Mouse (Mus musculus) heart, embryonic 11.5 days (tissue): ENCODE measurements around the gene Bmpr1a. TPM values are rescaled to one million over a fixed set of nuclear protein-coding genes. Genes with fewer than 3 reads are reported as not detected.
A peak's percentile ranks its signal among the peaks of the same experiment; 100 is the strongest.

Experiments used
- ATAC-seq: fragments of 200-750 bp; cut with Nextera tagmentation; replicated peaks from 2 replicates; pipeline ENCODE4 v1.8.0; 2017; ENCODE audit warnings: moderate library complexity; ENCODE audit not compliant: insufficient number of reproducible peaks, low FRiP score, low TSS enrichment
- H3K27ac ChIP-seq: fragments of 300-500 bp; sonication (generic); 2 replicates; pipeline ENCODE4 v1.5.1; 2014; ENCODE audit warnings: mild to moderate bottlenecking, low read depth, low read length
- H3K27me3 ChIP-seq: fragments of 300-500 bp; sonication (generic); 2 replicates; pipeline ENCODE4 v1.6.1; 2014; ENCODE audit warnings: mild to moderate bottlenecking, low read length, mixed read lengths; ENCODE audit not compliant: control insufficient read depth, insufficient read depth
- H3K36me3 ChIP-seq: fragments of 300-500 bp; sonication (generic); 2 replicates; pipeline ENCODE4 v1.6.1; 2014; ENCODE audit warnings: mild to moderate bottlenecking, low read length, moderate library complexity, mixed read lengths; ENCODE audit not compliant: control insufficient read depth, insufficient read depth
- H3K4me1 ChIP-seq: fragments of 300-500 bp; sonication (generic); 2 replicates; pipeline ENCODE4 v1.6.1; 2014; ENCODE audit warnings: low read length; ENCODE audit not compliant: control insufficient read depth, insufficient read depth
- H3K4me2 ChIP-seq: fragments of 300-500 bp; sonication (generic); 2 replicates; pipeline ENCODE4 v1.6.1; 2014; ENCODE audit warnings: mild to moderate bottlenecking, moderate library complexity
- H3K4me3 ChIP-seq: fragments of 300-500 bp; sonication (generic); 2 replicates; pipeline ENCODE4 v1.5.1; 2014; ENCODE audit warnings: low read depth, low read length
- H3K9ac ChIP-seq: fragments of 300-500 bp; sonication (generic); 2 replicates; pipeline ENCODE4 v1.6.1; 2014; ENCODE audit warnings: mild to moderate bottlenecking, low read depth, low read length, moderate library complexity
- H3K9me3 ChIP-seq: fragments of 300-500 bp; sonication (generic); replicated peaks from 2 replicates; pipeline ENCODE4 v1.6.1; 2016; ENCODE audit warnings: low read length; ENCODE audit not compliant: control insufficient read depth
- WGBS: fragments of 180-500 bp; shearing (Covaris S2); extraction: QIAGEN DNeasy Blood & Tissue Kit; methylation state at CpG from one replicate; pipeline ENCODE4 v1.1.7; 2014; ENCODE audit not compliant: insufficient replicate concordance; 5-methylcytosine and 5-hydroxymethylcytosine counted together
- polyA plus RNA-seq: library from polyadenylated mRNA; unstranded; fragments of >200 nt; fragmentation: Nextera tagmentation; extraction: Ambion mirVana; gene quantifications from 2 replicates; pipeline ENCODE4 v1.2.1, GENCODE M21; 2014

Gene Bmpr1a
- polyA plus RNA-seq, 1 experiment from 2014 or later: 48.1 TPM

- H3K9ac ChIP-seq: no peak overlapping the region
- H3K27me3 ChIP-seq: no peaks in the 10 kb centered on the region
- WGBS: 83% methylated on average over 9 of the region's 9 CpGs
- no peak overlapping the region for H3K4me3 ChIP-seq
- no peak overlapping the region for H3K4me2 ChIP-seq
- H3K27ac ChIP-seq: no peak overlapping the region
- peaks cover 3% of the 10 kb centered on the region; the same call in 1 of the 2 replicates for H3K36me3 ChIP-seq
- no peaks in the 10 kb centered on the region; the same call in 1 of the 2 replicates for H3K9me3 ChIP-seq
- ATAC-seq: no peak
- H3K4me1 ChIP-seq: peaks cover 11% of the 10 kb centered on the region
These were observed 120.0 kb downstream of the Bmpr1a start for GRCm38 (mm10) chr14:34382921-34383704.

GRCm38 (mm10) chr14:34378560-34379331 is 124.4 kb downstream of the Bmpr1a start:
- peak overlapping the region; percentile 66 for H3K27ac ChIP-seq
- H3K4me1 ChIP-seq: peaks cover 18% of the 10 kb centered on the region
- H3K4me3 ChIP-seq: no peak overlapping the region
- peaks cover 3% of the 10 kb centered on the region; the same call in 1 of the 2 replicates for H3K36me3 ChIP-seq
- H3K27me3 ChIP-seq: no peaks in the 10 kb centered on the region
- peak; percentile 27; the same call in 1 of the 2 replicates for ATAC-seq
- no peaks in the 10 kb centered on the region; the same call in 1 of the 2 replicates for H3K9me3 ChIP-seq
- 34% methylated on average over 11 of the region's 11 CpGs for WGBS
- peak overlapping the region; percentile 57 for H3K4me2 ChIP-seq
- H3K9ac ChIP-seq: peak overlapping the region; percentile 46; the same call in 1 of the 2 replicates

DNA sequence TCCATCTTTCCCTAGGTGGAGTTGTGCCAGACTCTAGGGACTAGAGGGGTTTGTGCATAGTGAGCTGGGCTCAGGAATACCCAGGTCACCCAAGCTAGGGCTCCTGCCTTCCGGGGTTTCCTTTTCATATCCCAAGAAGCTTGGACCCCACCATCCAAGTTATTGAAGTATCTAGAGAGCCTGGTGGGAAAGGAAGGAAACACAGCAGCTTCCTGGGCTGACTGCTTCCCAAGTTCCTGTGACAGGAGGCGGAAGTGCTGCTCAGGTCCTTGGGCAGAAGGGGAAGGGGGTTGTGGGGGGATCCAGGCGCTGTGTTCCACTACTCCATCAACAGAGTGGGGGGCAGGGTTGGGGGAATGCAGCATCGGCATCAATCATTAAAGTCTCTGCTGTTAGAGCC is 126.0 kb downstream of the Bmpr1a start:
- ATAC-seq: no peak
- no peaks in the 10 kb centered on the region for H3K9me3 ChIP-seq
- no peak overlapping the region for H3K9ac ChIP-seq
- peaks cover 24% of the 10 kb centered on the region for H3K4me1 ChIP-seq
- 55% methylated on average over 4 of the region's 4 CpGs for WGBS
- H3K4me3 ChIP-seq: peak overlapping the region; percentile 41
- H3K27me3 ChIP-seq: no peaks in the 10 kb centered on the region
- no peak overlapping the region; the same call in 1 of the 2 replicates for H3K27ac ChIP-seq
- H3K36me3 ChIP-seq: no peaks in the 10 kb centered on the region
- peak overlapping the region; percentile 57 for H3K4me2 ChIP-seq

GRCm38 (mm10) chr14:34375941-34376340 is 127.2 kb downstream of the Bmpr1a start:
- H3K4me2 ChIP-seq: peak overlapping the region; percentile 57
- H3K27me3 ChIP-seq: no peaks in the 10 kb centered on the region
- no peaks in the 10 kb centered on the region for H3K9me3 ChIP-seq
- H3K4me3 ChIP-seq: peak overlapping the region; percentile 41
- WGBS: 73% methylated on average over 5 of the region's 5 CpGs
- H3K9ac ChIP-seq: peak overlapping the region; percentile 67
- 0 out of 2 replicates have a peak overlapping the region, but pooled peaks have one; percentile 50 for H3K27ac ChIP-seq
- no peaks in the 10 kb centered on the region for H3K36me3 ChIP-seq
- no peak for ATAC-seq
- peaks cover 24% of the 10 kb centered on the region for H3K4me1 ChIP-seq

DNA sequence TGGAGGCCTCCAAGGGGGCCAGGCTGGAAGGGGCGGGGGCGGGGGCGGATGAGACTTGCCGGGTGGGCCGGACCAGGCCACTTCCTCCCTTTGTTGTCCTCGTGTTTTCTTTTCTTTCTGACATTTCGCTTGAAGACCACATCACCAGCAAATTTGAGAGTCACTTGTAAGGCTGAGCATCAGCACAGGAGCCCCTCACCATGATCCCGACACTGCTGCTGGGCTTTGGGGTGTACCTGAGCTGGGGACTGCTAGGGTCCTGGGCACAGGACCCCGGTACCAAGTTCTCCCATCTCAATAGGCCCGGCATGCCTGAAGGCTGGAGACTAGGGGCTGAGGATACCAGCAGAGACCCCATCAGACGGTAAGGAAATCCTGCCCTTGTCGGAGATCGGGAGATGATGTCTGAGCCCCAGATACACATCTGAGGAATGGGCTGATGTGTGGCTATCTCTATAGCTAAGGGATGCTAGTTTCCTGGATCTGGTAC is 127.7 kb downstream of the Bmpr1a start, which contains the start of gene Mmrn2:
Gene Mmrn2 (plus strand): TSS at position 51 of the 490 bp plus-strand sequence.
- Histone ChIP-seq H3K4me3 (peak within 1 kb of the TSS; percentile 41), H3K9ac (peak within 1 kb of the TSS; percentile 67), H3K9me3 (no peaks in the 10 kb centered on the region), H3K27ac (peak within 1 kb of the TSS; percentile 50; the same call in 1 of the 2 replicates), H3K4me1 (peaks cover 24% of the 10 kb centered on the region), H3K27me3 (no peaks in the 10 kb centered on the region), H3K4me2 (peak within 1 kb of the TSS; percentile 57), H3K36me3 (no peaks in the 10 kb centered on the region)
- 60% methylated on average over 13 of the region's 13 CpGs for WGBS
- no peak for ATAC-seq

- Histone ChIP-seq H3K27me3 (no peaks in the 10 kb centered on the region), H3K4me1 (peaks cover 24% of the 10 kb centered on the region), H3K27ac (peak within 1 kb of the TSS; percentile 50; the same call in 1 of the 2 replicates), H3K9ac (peak within 1 kb of the TSS; percentile 67), H3K4me3 (peak within 1 kb of the TSS; percentile 41), H3K9me3 (no peaks in the 10 kb centered on the region), H3K36me3 (no peaks in the 10 kb centered on the region), H3K4me2 (peak within 1 kb of the TSS; percentile 57)
- WGBS: 44% methylated on average over 10 of the region's 10 CpGs
- ATAC-seq: peak; percentile 45; the same call in 1 of the 2 replicates
These were observed 128.6 kb downstream of the Bmpr1a start, which contains the start of gene Sncg for GRCm38 (mm10) chr14:34374577-34374976. Sncg (minus strand) TSS chr14:34374789.

- Histone ChIP-seq H3K4me2 (no peak overlapping the region), H3K4me1 (peaks cover 18% of the 10 kb centered on the region), H3K9ac (no peak overlapping the region), H3K9me3 (no peaks in the 10 kb centered on the region), H3K27me3 (no peaks in the 10 kb centered on the region), H3K36me3 (no peaks in the 10 kb centered on the region), H3K4me3 (no peak overlapping the region), H3K27ac (no peak overlapping the region)
- WGBS: 65% methylated on average over 6 of the region's 6 CpGs
- ATAC-seq: no peak
These were observed 129.6 kb downstream of the Bmpr1a start for GRCm38 (mm10) chr14:34373581-34373980.

- H3K4me1 ChIP-seq: 0 out of 2 replicates have a peak, but pooled peaks cover 12% of the 10 kb centered on the region
- no peak overlapping the region for H3K4me2 ChIP-seq
- H3K36me3 ChIP-seq: no peaks in the 10 kb centered on the region
- no peak overlapping the region for H3K4me3 ChIP-seq
- 76% methylated on average over 6 of the region's 6 CpGs for WGBS
- no peaks in the 10 kb centered on the region for H3K9me3 ChIP-seq
- no peak for ATAC-seq
- H3K27ac ChIP-seq: no peak overlapping the region
- H3K27me3 ChIP-seq: no peaks in the 10 kb centered on the region
- H3K9ac ChIP-seq: no peak overlapping the region
These were observed 130.5 kb downstream of the Bmpr1a start for GRCm38 (mm10) chr14:34372646-34373045.
